Mouse (Mus musculus) forebrain, embryonic 15.5 days (tissue): ENCODE measurements at regions not wholly inside any gene's neighbourhood (a gene's known extent, or its start where the extent isn't known, plus 50 kb on each side); places are given as distances from the start of the nearest gene placed in this dataset.

Experiments
- ATAC-seq: fragments of 200-750 bp; cut with Nextera tagmentation; replicated peaks from 2 replicates; pipeline ENCODE4 v1.8.0; 2017; ENCODE audit warnings: mild to moderate bottlenecking, moderate TSS enrichment, moderate library complexity
- H3K27ac ChIP-seq: fragments of 300-500 bp; sonication (generic); replicated peaks from 2 replicates; pipeline ENCODE4 v1.5.1; 2015; ENCODE audit warnings: mild to moderate bottlenecking, inconsistent platforms
- H3K27me3 ChIP-seq: fragments of 300-500 bp; sonication (generic); 2 replicates; pipeline ENCODE4 v1.6.1; 2015; ENCODE audit warnings: inconsistent platforms
- H3K36me3 ChIP-seq: fragments of 300-500 bp; sonication (generic); 2 replicates; pipeline ENCODE4 v1.6.1; 2015; ENCODE audit warnings: mild to moderate bottlenecking, inconsistent platforms
- H3K4me1 ChIP-seq: fragments of 300-500 bp; sonication (generic); 2 replicates; pipeline ENCODE4 v1.6.1; 2015; ENCODE audit warnings: inconsistent platforms
- H3K4me2 ChIP-seq: fragments of 300-500 bp; sonication (generic); replicated peaks from 2 replicates; pipeline ENCODE4 v1.6.1; 2015; ENCODE audit warnings: mild to moderate bottlenecking, inconsistent platforms
- H3K4me3 ChIP-seq: fragments of 300-500 bp; sonication (generic); 2 replicates; pipeline ENCODE4 v1.5.1; 2015; ENCODE audit warnings: mild to moderate bottlenecking, inconsistent platforms
- H3K9ac ChIP-seq: fragments of 300-500 bp; sonication (generic); replicated peaks from 2 replicates; pipeline ENCODE4 v1.6.1; 2015; ENCODE audit warnings: mild to moderate bottlenecking, inconsistent platforms
- H3K9me3 ChIP-seq: fragments of 300-500 bp; sonication (generic); 2 replicates; pipeline ENCODE4 v1.6.1; 2016; ENCODE audit warnings: inconsistent platforms
- WGBS: fragments of 180-500 bp; shearing (Covaris S2); methylation state at CpG from one replicate; pipeline ENCODE4 v1.1.7; 2015; ENCODE audit warnings: mixed read lengths; 5-methylcytosine and 5-hydroxymethylcytosine counted together

- 90% methylated on average over 24 of the region's 24 CpGs for WGBS
- no peak for ATAC-seq
- H3K9me3 ChIP-seq: no peaks in the 10 kb centered on the region
Observed at GRCm38 (mm10) chr3:131941961-131942753, 142.9 kb upstream of the Dkk2 start.

GRCm38 (mm10) chr3:131943436-131943835 is 141.7 kb upstream of the Dkk2 start:
- Histone ChIP-seq H3K4me1 (no peaks in the 10 kb centered on the region), H3K9ac (no peak overlapping the region), H3K36me3 (no peaks in the 10 kb centered on the region), H3K4me3 (no peak overlapping the region), H3K9me3 (no peaks in the 10 kb centered on the region), H3K4me2 (no peak overlapping the region), H3K27ac (no peak overlapping the region), H3K27me3 (no peaks in the 10 kb centered on the region)
- ATAC-seq: no peak
- 89% methylated on average over 7 of the region's 7 CpGs for WGBS

More at GRCm38 (mm10) chr3:131941961-131942753, 142.9 kb upstream of the Dkk2 start:
- no peaks in the 10 kb centered on the region for H3K4me1 ChIP-seq
- no peak overlapping the region for H3K4me3 ChIP-seq
- H3K36me3 ChIP-seq: no peaks in the 10 kb centered on the region
- no peak overlapping the region for H3K27ac ChIP-seq
- no peaks in the 10 kb centered on the region for H3K27me3 ChIP-seq
- no peak overlapping the region for H3K9ac ChIP-seq
- H3K4me2 ChIP-seq: no peak overlapping the region

GRCm38 (mm10) chr3:131955771-131956170 is 129.3 kb upstream of the Dkk2 start:
- Histone ChIP-seq H3K4me3 (no peak overlapping the region), H3K4me2 (no peak overlapping the region), H3K9me3 (no peaks in the 10 kb centered on the region), H3K4me1 (no peaks in the 10 kb centered on the region), H3K36me3 (no peaks in the 10 kb centered on the region), H3K27me3 (no peaks in the 10 kb centered on the region), H3K27ac (no peak overlapping the region), H3K9ac (no peak overlapping the region)
- ATAC-seq: no peak
- WGBS: 95% methylated on average over 11 of the region's 11 CpGs

GRCm38 (mm10) chr3:131960636-131961035 is 124.5 kb upstream of the Dkk2 start:
- H3K4me3 ChIP-seq: no peak overlapping the region
- 85% methylated on average over 1 of the region's 1 CpGs for WGBS
- ATAC-seq: no peak
- H3K9me3 ChIP-seq: no peaks in the 10 kb centered on the region
- H3K9ac ChIP-seq: no peak overlapping the region
- no peaks in the 10 kb centered on the region for H3K4me1 ChIP-seq
- no peaks in the 10 kb centered on the region for H3K36me3 ChIP-seq
- H3K27me3 ChIP-seq: no peaks in the 10 kb centered on the region
- no peak overlapping the region for H3K4me2 ChIP-seq
- H3K27ac ChIP-seq: no peak overlapping the region

- H3K4me3 ChIP-seq: no peak overlapping the region
- no peaks in the 10 kb centered on the region for H3K27me3 ChIP-seq
- no peak overlapping the region for H3K4me2 ChIP-seq
- no peaks in the 10 kb centered on the region for H3K4me1 ChIP-seq
- H3K9me3 ChIP-seq: no peaks in the 10 kb centered on the region
- H3K36me3 ChIP-seq: no peaks in the 10 kb centered on the region
- no peak for ATAC-seq
- H3K9ac ChIP-seq: no peak overlapping the region
- no peak overlapping the region for H3K27ac ChIP-seq
Observed at GRCm38 (mm10) chr3:131961571-131961970, 123.5 kb upstream of the Dkk2 start.

GRCm38 (mm10) chr3:131962870-131963269 is 122.2 kb upstream of the Dkk2 start:
- 82% methylated on average over 2 of the region's 2 CpGs for WGBS
- Histone ChIP-seq H3K9ac (no peak overlapping the region), H3K4me3 (no peak overlapping the region), H3K4me2 (no peak overlapping the region), H3K9me3 (no peaks in the 10 kb centered on the region), H3K27me3 (no peaks in the 10 kb centered on the region), H3K36me3 (no peaks in the 10 kb centered on the region), H3K27ac (no peak overlapping the region), H3K4me1 (no peaks in the 10 kb centered on the region)
- no peak for ATAC-seq

GRCm38 (mm10) chr3:131964952-131965351 is 120.1 kb upstream of the Dkk2 start:
- Histone ChIP-seq H3K27me3 (no peaks in the 10 kb centered on the region), H3K4me2 (no peak overlapping the region), H3K4me3 (no peak overlapping the region), H3K4me1 (no peaks in the 10 kb centered on the region), H3K36me3 (no peaks in the 10 kb centered on the region), H3K9me3 (no peaks in the 10 kb centered on the region), H3K9ac (no peak overlapping the region), H3K27ac (no peak overlapping the region)
- 96% methylated on average over 9 of the region's 9 CpGs for WGBS
- ATAC-seq: no peak

GRCm38 (mm10) chr3:131965456-131966160 is 119.5 kb upstream of the Dkk2 start:
- no peaks in the 10 kb centered on the region for H3K4me1 ChIP-seq
- no peak for ATAC-seq
- H3K27me3 ChIP-seq: no peaks in the 10 kb centered on the region
- no peak overlapping the region for H3K4me3 ChIP-seq
- H3K36me3 ChIP-seq: no peaks in the 10 kb centered on the region
- H3K27ac ChIP-seq: no peak overlapping the region
- H3K9me3 ChIP-seq: no peaks in the 10 kb centered on the region
- 96% methylated on average over 9 of the region's 9 CpGs for WGBS
- no peak overlapping the region for H3K4me2 ChIP-seq
- H3K9ac ChIP-seq: no peak overlapping the region

GRCm38 (mm10) chr3:131967288-131967687 is 117.8 kb upstream of the Dkk2 start:
- Histone ChIP-seq H3K4me1 (no peaks in the 10 kb centered on the region), H3K27ac (no peak overlapping the region), H3K4me2 (no peak overlapping the region), H3K9me3 (no peaks in the 10 kb centered on the region), H3K9ac (no peak overlapping the region), H3K27me3 (no peaks in the 10 kb centered on the region), H3K36me3 (no peaks in the 10 kb centered on the region), H3K4me3 (no peak overlapping the region)
- 85% methylated on average over 11 of the region's 11 CpGs for WGBS
- no peak for ATAC-seq

GRCm38 (mm10) chr3:131970827-131971226 is 114.3 kb upstream of the Dkk2 start:
- Histone ChIP-seq H3K9ac (no peak overlapping the region), H3K9me3 (no peaks in the 10 kb centered on the region), H3K36me3 (no peaks in the 10 kb centered on the region), H3K4me2 (no peak overlapping the region), H3K27ac (no peak overlapping the region), H3K27me3 (no peaks in the 10 kb centered on the region), H3K4me1 (no peaks in the 10 kb centered on the region), H3K4me3 (no peak overlapping the region)
- no peak for ATAC-seq
- WGBS: 81% methylated on average over 1 of the region's 1 CpGs

GRCm38 (mm10) chr3:131975940-131976628 is 109.0 kb upstream of the Dkk2 start:
- no peak overlapping the region for H3K4me3 ChIP-seq
- 39% methylated on average over 7 of the region's 7 CpGs for WGBS
- H3K4me2 ChIP-seq: no peak overlapping the region
- no peaks in the 10 kb centered on the region for H3K27me3 ChIP-seq
- H3K9me3 ChIP-seq: no peaks in the 10 kb centered on the region
- H3K36me3 ChIP-seq: no peaks in the 10 kb centered on the region
- no peak overlapping the region for H3K27ac ChIP-seq
- H3K4me1 ChIP-seq: no peaks in the 10 kb centered on the region
- no peak overlapping the region for H3K9ac ChIP-seq
- peak; percentile 87 for ATAC-seq

GRCm38 (mm10) chr3:131983292-131983691 is 101.8 kb upstream of the Dkk2 start:
- H3K4me3 ChIP-seq: no peak overlapping the region
- no peaks in the 10 kb centered on the region for H3K4me1 ChIP-seq
- 91% methylated on average over 2 of the region's 2 CpGs for WGBS
- H3K27me3 ChIP-seq: no peaks in the 10 kb centered on the region
- H3K27ac ChIP-seq: no peak overlapping the region
- H3K9me3 ChIP-seq: no peaks in the 10 kb centered on the region
- no peak for ATAC-seq
- H3K9ac ChIP-seq: no peak overlapping the region
- H3K4me2 ChIP-seq: no peak overlapping the region
- no peaks in the 10 kb centered on the region for H3K36me3 ChIP-seq
